Mouse (Mus musculus) CH12.LX (cell line): Measurements from ENCODE around the gene Hoxb3. TPM values are rescaled to one million over a fixed set of nuclear protein-coding genes. Genes with fewer than 3 reads are reported as not detected.
A peak's percentile ranks its signal among the peaks of the same experiment; 100 is the strongest.

Experiments used
- DNase-seq: peaks from one replicate; pipeline ENCODE4 v3.0.0-alpha.2; 2013; ENCODE audit errors: extremely low read depth
- H3K27ac ChIP-seq: 2 replicates; pipeline ENCODE4 v1.5.1; 2012; ENCODE audit warnings: low read depth, mild to moderate bottlenecking, control low read depth, moderate library complexity; ENCODE audit not compliant: insufficient read depth
- H3K27me3 ChIP-seq: replicated peaks from 2 replicates; pipeline ENCODE3; 2012; ENCODE audit warnings: inconsistent platforms
- H3K36me3 ChIP-seq, 2 experiments: replicated peaks in 1 of 2; 2 replicates each; pipeline versions ENCODE3 to v1.6.1; 2012; ENCODE audit warnings: inconsistent platforms in 1 of 2, low read length in 1 of 2, mild to moderate bottlenecking in 1 of 2, mixed read lengths in 1 of 2, moderate library complexity in 1 of 2; ENCODE audit not compliant: control insufficient read depth in 1 of 2, insufficient read depth in 1 of 2
- H3K4me1 ChIP-seq, 2 experiments: 2 replicates each; pipeline ENCODE4 v1.6.1; 2012; ENCODE audit warnings: inconsistent platforms in 1 of 2, moderate library complexity in 1 of 2; ENCODE audit not compliant: insufficient read depth in 2 of 2, control insufficient read depth in 1 of 2
- H3K4me2 ChIP-seq: 2 replicates; pipeline ENCODE4 v1.6.1; 2012; ENCODE audit warnings: low read depth, mild to moderate bottlenecking, control low read depth; ENCODE audit not compliant: poor library complexity, insufficient read depth, severe bottlenecking
- H3K4me3 ChIP-seq, 3 experiments: fragments of 150-350 bp in 1 of 3; sonication (generic) in 1 of 3; replicated peaks in 1 of 3; 2 replicates each; pipeline versions ENCODE3 to v1.5.1; 2011 to 2012; ENCODE audit warnings: low read depth in 2 of 3, low read length in 2 of 3, mild to moderate bottlenecking in 2 of 3, moderate library complexity in 2 of 3, control low read depth in 1 of 3, improper control_type of control experiment in 1 of 3, inconsistent platforms in 1 of 3, mixed read lengths in 1 of 3; ENCODE audit not compliant: poor library complexity in 1 of 3
- H3K79me2 ChIP-seq: replicated peaks from 2 replicates; pipeline ENCODE4 v1.6.1; 2012; ENCODE audit warnings: mild to moderate bottlenecking, moderate library complexity; ENCODE audit not compliant: control insufficient read depth, poor library complexity, insufficient read depth, severe bottlenecking; ENCODE audit errors: extremely low read depth
- H3K9ac ChIP-seq: 2 replicates; pipeline ENCODE4 v1.6.1; 2012; ENCODE audit warnings: low read depth, mild to moderate bottlenecking, control low read depth, moderate library complexity; ENCODE audit not compliant: insufficient read depth
- H3K9me3 ChIP-seq: replicated peaks from 2 replicates; pipeline ENCODE3; 2012; ENCODE audit warnings: low read length, inconsistent platforms, mixed read lengths
- CHD1 ChIP-seq: IDR thresholded peaks from 2 replicates; pipeline ENCODE4 v1.6.1; 2012; ENCODE audit warnings: low read depth, low read length, improper control_type of control experiment, inconsistent platforms
- CHD2 ChIP-seq: IDR thresholded peaks from 2 replicates; pipeline ENCODE4 v1.6.1; 2011; ENCODE audit warnings: low read length, improper control_type of control experiment
- CTCF ChIP-seq, 2 experiments: IDR thresholded peaks in 1 of 2; conservative IDR thresholded peaks in 1 of 2; 2 replicates each; pipeline ENCODE4 v1.5.1; 2011 to 2012; ENCODE audit warnings: low read depth in 2 of 2, low read length in 2 of 2, improper control_type of control experiment in 1 of 2, inconsistent platforms in 1 of 2, mild to moderate bottlenecking in 1 of 2, moderate library complexity in 1 of 2
- E2F4 ChIP-seq: IDR thresholded peaks from 2 replicates; pipeline ENCODE4 v1.6.1; 2011; ENCODE audit warnings: low read depth, low read length, improper control_type of control experiment; ENCODE audit not compliant: insufficient replicate concordance
- ELF1 ChIP-seq: IDR thresholded peaks from 2 replicates; pipeline ENCODE4 v1.6.1; 2014; ENCODE audit warnings: low read depth, mild to moderate bottlenecking, inconsistent platforms, low read length, improper control_type of control experiment
- JUN ChIP-seq: IDR thresholded peaks from 2 replicates; pipeline ENCODE4 v1.6.1; 2011; ENCODE audit warnings: low read depth, mild to moderate bottlenecking, low read length, improper control_type of control experiment, moderate library complexity; ENCODE audit not compliant: insufficient read depth
- MAZ ChIP-seq: IDR thresholded peaks from 2 replicates; pipeline ENCODE4 v1.6.1; 2012; ENCODE audit warnings: low read depth, mild to moderate bottlenecking, inconsistent platforms, low read length, improper control_type of control experiment, moderate library complexity
- MEF2A ChIP-seq: IDR thresholded peaks from 2 replicates; pipeline ENCODE4 v1.6.1; 2014; ENCODE audit warnings: low read depth, mild to moderate bottlenecking, inconsistent platforms, low read length, improper control_type of control experiment, borderline replicate concordance
- MXI1 ChIP-seq: IDR thresholded peaks from 2 replicates; pipeline ENCODE4 v1.6.1; 2011; ENCODE audit warnings: mild to moderate bottlenecking, low read depth, low read length, improper control_type of control experiment
- PAX5 ChIP-seq: IDR thresholded peaks from 2 replicates; pipeline ENCODE4 v1.6.1; 2012; ENCODE audit warnings: low read length, inconsistent platforms, mixed read lengths
- POLR2A ChIP-seq: IDR thresholded peaks from 2 replicates; pipeline ENCODE4 v1.6.1; 2011; ENCODE audit warnings: low read depth, mild to moderate bottlenecking, improper control_type of control experiment, low read length
- POLR2AphosphoS2 ChIP-seq: IDR thresholded peaks from 2 replicates; pipeline ENCODE4 v1.6.1; 2011; ENCODE audit warnings: low read depth, low read length, improper control_type of control experiment
- ZC3H11A ChIP-seq: IDR thresholded peaks from 2 replicates; pipeline ENCODE4 v1.6.1; 2012; ENCODE audit warnings: low read depth, mild to moderate bottlenecking, inconsistent platforms, low read length, improper control_type of control experiment
- ZMIZ1 ChIP-seq: IDR thresholded peaks from 2 replicates; pipeline ENCODE4 v1.6.1; 2012; ENCODE audit warnings: low read depth, mild to moderate bottlenecking, inconsistent platforms, low read length, improper control_type of control experiment
- ZNF384 ChIP-seq: IDR thresholded peaks from 2 replicates; pipeline ENCODE4 v1.6.1; 2012; ENCODE audit warnings: low read depth, low read length, improper control_type of control experiment, inconsistent platforms
- dilution Hi-C: fragments of 300-500 bp; cut with MboI; formaldehyde crosslinking; loops from 2 replicates; pipeline ENCODE4 v1.14.3; 2020; ENCODE audit warnings: low sequenced_read_pairs; ENCODE audit not compliant: extremely low pct_unique_long_range_greater_than_20kb, extremely low pct_ligation_motif_present
- in situ Hi-C: fragments of 300-500 bp; cut with MboI; formaldehyde crosslinking; loops from 3 replicates; pipeline ENCODE4 v1.14.3; 2019; ENCODE audit warnings: low sequenced_read_pairs, low pct_ligation_motif_present, low pct_unique_long_range_greater_than_20kb, mixed read lengths
- polyA plus RNA-seq: library from polyadenylated mRNA; unstranded; fragments of >175 nt; gene quantifications from 2 replicates; pipeline ENCODE4 v1.2.1, GENCODE M21; 2012; ENCODE audit warnings: low read depth; ENCODE audit not compliant: insufficient read length
- total RNA-seq, 2 experiments: library from RNA; depleted of rRNA; stranded (reverse); fragments of 300-350 nt in 1 of 2; fragments of >200 nt in 1 of 2; gene quantifications; 2 replicates each; pipeline ENCODE4 v1.2.3; 2012 to 2014

Hoxb3 gene
- total and polyA plus RNA-seq, 3 experiments = 0.07 to 0.29 (median 0.21) TPM

DNA sequence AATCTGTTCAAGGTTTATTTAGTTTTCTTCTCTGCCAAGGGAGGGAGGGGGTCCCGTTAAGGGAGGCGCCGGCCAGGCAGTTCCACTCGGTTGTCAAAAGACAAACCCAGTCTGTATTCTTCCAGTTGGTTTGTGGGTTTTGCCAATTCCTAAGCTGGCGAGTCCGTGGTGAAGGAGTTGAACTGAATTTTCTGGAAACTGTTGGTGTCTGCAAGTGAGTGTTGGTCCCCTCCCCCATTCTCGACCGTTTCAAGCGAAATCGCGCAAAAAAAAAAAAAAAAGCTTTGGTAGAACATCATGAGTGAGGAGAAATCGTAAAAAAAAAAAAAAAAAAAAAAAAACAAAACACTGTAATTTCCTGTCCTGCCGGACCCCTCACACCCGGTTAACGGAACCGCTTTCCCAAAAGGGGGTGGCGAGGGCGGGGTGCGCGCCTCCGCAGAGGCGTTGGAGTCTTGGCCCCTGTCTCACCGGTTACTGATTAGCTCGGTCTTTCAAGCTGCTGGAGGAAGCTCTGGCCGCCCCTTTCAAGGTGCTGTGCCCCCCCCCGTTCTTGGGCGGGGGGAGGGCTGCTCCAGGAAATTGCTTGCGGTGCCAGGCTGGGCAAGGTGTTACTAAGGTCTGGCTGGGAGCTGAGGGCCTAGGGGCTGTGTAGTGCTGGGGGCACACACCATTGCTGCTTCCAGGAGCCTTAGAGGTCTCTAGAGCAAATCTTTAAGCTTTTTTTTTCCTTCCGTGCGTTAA lies 27.9 kb upstream of the Hoxb3 start:
- TF ChIP-seq PAX5 = no peak
- TF ChIP-seq ZMIZ1 = no peak
- TF ChIP-seq ELF1 = 0 out of 2 replicates have a peak, but pooled peaks have one; percentile 30
- peak; percentile 27; the same call in 1 of the 2 replicates for TF ChIP-seq CHD2
- peak; percentile 72 for TF ChIP-seq MAZ
- TF ChIP-seq ZNF384 = peak; percentile 82
- TF ChIP-seq E2F4 = no peak
- no peak for TF ChIP-seq CHD1
- 0 out of 2 replicates have a peak, but pooled peaks have one; percentile 22 for TF ChIP-seq MXI1
- peaks cover 86% of the 10 kb centered on the region for H3K27me3 ChIP-seq
- H3K79me2 ChIP-seq = no peaks in the 10 kb centered on the region
- in situ Hi-C loops = loop anchor here (10.0 kb wide), 1 partner anchor 570 kb away; no protein-coding TSS in a partner anchor
- H3K4me3 ChIP-seq = peak overlapping the region; percentile 31 to 51 (median 36)
- H3K4me1 ChIP-seq = peaks cover 2 to 39% of the 10 kb centered on the region in 2 experiments; a peak in 2 of 4 replicates
- DNase-seq = no peak
- peak overlapping the region; percentile 91 for H3K4me2 ChIP-seq
- dilution Hi-C loops = no loop called here
- H3K9ac ChIP-seq = peak overlapping the region; percentile 19
- no peak overlapping the region for H3K27ac ChIP-seq
- H3K9me3 ChIP-seq = peaks cover 8% of the 10 kb centered on the region
- no peaks in the 10 kb centered on the region for H3K36me3 ChIP-seq

DNA sequence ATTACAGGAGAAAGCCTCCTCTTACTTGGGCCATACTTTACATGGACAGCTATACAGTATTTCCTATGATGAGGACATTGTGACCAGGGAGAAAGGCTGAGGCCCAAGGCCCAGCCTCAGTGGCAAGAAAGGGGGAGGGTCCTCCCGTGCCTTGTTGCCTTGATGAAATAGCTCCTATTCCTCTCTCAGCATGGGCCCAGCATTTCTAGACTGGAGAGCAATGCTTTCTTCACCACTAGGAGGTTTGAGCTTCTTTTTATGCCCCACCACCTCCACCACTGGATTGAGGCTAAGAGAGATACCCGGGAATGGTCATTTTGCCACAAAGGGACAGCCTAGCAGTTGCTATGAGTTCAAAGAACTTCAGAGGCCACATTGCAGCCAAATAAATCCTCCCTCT lies 26.1 kb upstream of the Hoxb3 start:
- Histone ChIP-seq H3K4me2 (no peak overlapping the region), H3K9ac (no peak overlapping the region), H3K36me3 (no peaks in the 10 kb centered on the region), H3K27me3 (peaks cover 80% of the 10 kb centered on the region), H3K79me2 (no peaks in the 10 kb centered on the region), H3K4me1 (peaks cover 0 to 39% of the 10 kb centered on the region in 2 experiments; a peak in 2 of 4 replicates), H3K4me3 (no peak overlapping the region), H3K27ac (no peak overlapping the region), H3K9me3 (peaks cover 16% of the 10 kb centered on the region)
- dilution Hi-C loops = no loop called here
- DNase-seq = no peak
- in situ Hi-C loops = loop anchor here (10.0 kb wide), 1 partner anchor 568 kb away; no protein-coding TSS in a partner anchor
- no peak for TF ChIP-seq ZNF384
- TF ChIP-seq JUN = no peak
- TF ChIP-seq MEF2A = no peak

- Histone ChIP-seq H3K9ac (no peak overlapping the region), H3K27me3 (peaks cover 80% of the 10 kb centered on the region), H3K36me3 (no peaks in the 10 kb centered on the region), H3K27ac (no peak overlapping the region), H3K4me1 (peaks cover 0 to 39% of the 10 kb centered on the region in 2 experiments; a peak in 2 of 4 replicates), H3K9me3 (peaks cover 20% of the 10 kb centered on the region), H3K4me3 (no peak overlapping the region), H3K4me2 (no peak overlapping the region), H3K79me2 (no peaks in the 10 kb centered on the region)
- no peak for DNase-seq
- in situ Hi-C loops = loop anchor here (10.0 kb wide), 1 partner anchor 567 kb away; no protein-coding TSS in a partner anchor
- dilution Hi-C loops = no loop called here
- TF ChIP-seq CTCF (conservative IDR thresholded peaks at IDR 0.05 in 1 of 2, IDR thresholded peaks at IDR 0.05 in 1 of 2; ENCODE audit: low read depth in 2 of 2, low read length in 2 of 2) = no peak
- TF ChIP-seq MEF2A = no peak
- no peak for TF ChIP-seq ZMIZ1
- TF ChIP-seq CHD2 = no peak
- TF ChIP-seq POLR2A = no peak
- TF ChIP-seq ZC3H11A = no peak
- no peak for TF ChIP-seq POLR2AphosphoS2
- TF ChIP-seq ZNF384 = no peak
Observed at GRCm38 (mm10) chr11:96297428-96297827, 25.7 kb upstream of the Hoxb3 start.
